Mouse (Mus musculus) megakaryocyte, embryonic 14.5 days (primary cell): ENCODE measurements around the gene Srsf1.

Experiments used
- FLI1 ChIP-seq: IDR thresholded peaks from 2 replicates; pipeline ENCODE4 v1.6.1; 2012; ENCODE audit warnings: low read length, inconsistent platforms, mixed read lengths
- GATA1 ChIP-seq: IDR thresholded peaks from 3 replicates; pipeline ENCODE4 v1.6.1; 2012; ENCODE audit warnings: mixed read lengths, low read length, inconsistent platforms, borderline replicate concordance

DNA sequence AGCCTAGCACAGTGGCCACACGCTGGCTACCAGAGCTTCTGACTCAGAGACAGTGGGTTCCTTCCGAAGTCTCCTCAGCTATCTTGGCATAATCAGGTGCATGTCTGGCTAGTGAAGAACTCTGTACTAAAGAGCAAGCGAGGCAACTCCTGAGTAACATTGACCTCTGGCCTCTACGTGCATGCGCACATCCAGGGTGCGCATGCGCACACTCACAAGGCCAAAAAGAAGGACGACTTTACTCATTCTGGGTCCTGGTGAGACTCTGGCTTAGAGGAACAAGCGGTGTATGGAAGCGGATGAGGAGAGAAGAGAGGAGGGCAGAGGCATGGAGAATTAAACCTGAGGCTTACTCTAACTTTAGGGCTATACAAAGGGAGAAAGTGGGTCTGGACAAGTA lies 33.5 kb upstream of the Srsf1 start:
- TF ChIP-seq GATA1 (no peak), FLI1 (no peak)
